ENCODE assay signal across 8 mouse cellular contexts in the genomic region with DNA sequence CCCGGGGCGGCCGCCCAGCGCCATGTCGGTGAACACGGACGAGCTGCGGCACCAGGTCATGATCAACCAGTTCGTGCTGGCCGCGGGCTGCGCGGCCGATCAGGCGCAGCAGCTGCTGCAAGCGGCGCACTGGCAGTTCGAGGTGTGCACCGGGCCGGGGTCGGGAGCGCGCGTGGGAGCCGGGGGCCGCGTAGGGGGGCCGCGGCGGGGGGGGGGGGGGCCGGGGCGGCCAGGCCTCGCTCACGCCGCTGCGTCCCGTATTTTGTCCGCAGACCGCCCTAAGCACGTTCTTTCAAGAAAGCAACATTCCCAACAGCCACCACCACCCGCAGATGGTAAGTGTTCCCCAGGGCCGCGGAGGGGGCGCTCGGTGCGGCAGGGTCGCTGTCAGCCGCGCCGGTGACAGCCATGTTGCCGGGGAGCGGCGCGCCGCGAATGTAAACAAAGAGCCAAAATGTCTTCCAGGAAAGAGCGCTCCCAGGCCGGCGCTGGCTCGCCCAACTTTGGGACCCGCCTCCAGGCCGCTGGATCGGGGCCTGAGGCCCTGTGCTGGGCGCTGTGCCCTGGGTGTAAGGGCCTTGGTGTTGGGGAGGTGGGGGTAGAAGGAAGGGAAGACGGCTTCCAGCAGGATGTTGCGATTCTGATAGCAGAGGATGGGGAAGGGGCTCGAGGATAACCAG. TPM values are rescaled to one million over a fixed set of nuclear protein-coding genes. Genes with fewer than 3 reads are reported as not detected.
A peak's percentile ranks its signal among the peaks of the same experiment; 100 is the strongest.
DNase-seq lines count a peak whose midpoint lies in the region; ATAC-seq and TF ChIP-seq lines count a peak whose summit lies in the region.

No protein-coding gene starts in this region.

- peak overlapping the region; percentile 93 for H3K9ac ChIP-seq in heart, embryonic 14.5 days (ENCODE audit: low read length)
- H3K9ac ChIP-seq in lung, embryonic 16.5 days (ENCODE audit: low read length) = peak overlapping the region; percentile 84

- DNase-seq in CD8-positive naive resting alpha-beta T cell, adult 2 months (ENCODE audit: low read depth in 2 of 2, low spot score in 2 of 2) = peak; percentile 52
- DNase-seq in kidney, postnatal 14 days = peak; percentile 80
- peak; percentile 77 for DNase-seq in retina, postnatal 1 day
- peak; percentile 81 for DNase-seq in thymus, postnatal 4 days

- no peak for TF ChIP-seq POLR2A in bone marrow, adult 2 months (IDR thresholded peaks at IDR 0.05; ENCODE audit: borderline replicate concordance, control insufficient read depth, low read depth, low read length)

- peaks cover 29% of the 10 kb centered on the region for H3K36me3 ChIP-seq in heart, embryonic 14.5 days (ENCODE audit: control insufficient read depth, insufficient read depth, low read length)
- H3K36me3 ChIP-seq in lung, embryonic 16.5 days (ENCODE audit: control insufficient read depth, insufficient read depth, low read length) = peaks cover 6% of the 10 kb centered on the region

- under 1% methylated on average over 65 of the region's 67 CpGs for WGBS in bone marrow, adult 2 months
- WGBS in heart, embryonic 14.5 days = under 1% methylated on average over 30 of the region's 67 CpGs
- WGBS in lung, embryonic 16.5 days = under 1% methylated on average over 40 of the region's 67 CpGs

- peak; percentile 36 for ATAC-seq in erythroblast, adult 5-6 weeks (replicated peaks; ENCODE audit: low FRiP score, poor library complexity, severe bottlenecking)
- ATAC-seq in heart, embryonic 14.5 days (ENCODE audit: insufficient number of reproducible peaks, insufficient read depth, low FRiP score, low read depth) = peak; percentile 22
- peak; percentile 27 for ATAC-seq in lung, embryonic 16.5 days (ENCODE audit: low read depth)

- TF ChIP-seq CTCF in bone marrow, adult 2 months (IDR thresholded peaks at IDR 0.05; ENCODE audit: control insufficient read depth, insufficient read depth, low read length) = no peak

- peak overlapping the region; percentile 76 for H3K4me2 ChIP-seq in heart, embryonic 14.5 days (ENCODE audit: low read length)
- H3K4me2 ChIP-seq in lung, embryonic 16.5 days (ENCODE audit: low read depth, low read length) = peak overlapping the region; percentile 68

- H3K27me3 ChIP-seq in heart, embryonic 14.5 days (ENCODE audit: control insufficient read depth, insufficient read depth, low read length) = no peaks in the 10 kb centered on the region
- H3K27me3 ChIP-seq in lung, embryonic 16.5 days (ENCODE audit: control insufficient read depth, insufficient read depth, low read depth, low read length) = no peaks in the 10 kb centered on the region

- no peaks in the 10 kb centered on the region for H3K9me3 ChIP-seq in heart, embryonic 14.5 days (ENCODE audit: control insufficient read depth, low read length)
- H3K9me3 ChIP-seq in lung, embryonic 16.5 days (ENCODE audit: control insufficient read depth, low read length) = no peaks in the 10 kb centered on the region

- H3K4me1 ChIP-seq in bone marrow, adult 2 months (ENCODE audit: control insufficient read depth, insufficient read depth, low read length) = peaks cover 6% of the 10 kb centered on the region
- peaks cover 24 to 40% of the 10 kb centered on the region in 2 experiments for H3K4me1 ChIP-seq in heart, embryonic 14.5 days (ENCODE audit: control insufficient read depth in 2 of 2, insufficient read depth in 2 of 2, low read length in 2 of 2)
- H3K4me1 ChIP-seq in lung, embryonic 16.5 days (replicated peaks; ENCODE audit: control insufficient read depth, insufficient read depth, low read length) = peaks cover 34% of the 10 kb centered on the region

- peak overlapping the region; percentile 95 for H3K27ac ChIP-seq in bone marrow, adult 2 months (ENCODE audit: control insufficient read depth, insufficient read depth, low read depth, low read length, poor library complexity)
- peak overlapping the region; percentile 74 to 92 for H3K27ac ChIP-seq in heart, embryonic 14.5 days (replicated peaks in 1 of 2; ENCODE audit: control insufficient read depth in 1 of 2, insufficient read depth in 1 of 2, low read depth in 2 of 2, low read length in 2 of 2)
- peak overlapping the region; percentile 93 for H3K27ac ChIP-seq in lung, embryonic 16.5 days (ENCODE audit: low read length)

- peak overlapping the region; percentile 98 for H3K4me3 ChIP-seq in bone marrow, adult 2 months (replicated peaks; ENCODE audit: control insufficient read depth, low read depth, low read length)
- peak overlapping the region; percentile 90 to 96 for H3K4me3 ChIP-seq in heart, embryonic 14.5 days (ENCODE audit: control insufficient read depth in 1 of 2, insufficient read depth in 1 of 2, low read depth in 1 of 2, low read length in 2 of 2)
- peak overlapping the region; percentile 72 for H3K4me3 ChIP-seq in lung, embryonic 16.5 days (ENCODE audit: low read length)

RNA-seq across cellular contexts. Expression of a gene that starts 0.5 kb away (rescaled TPM):
- 157 and 172 TPM in 2 replicates for polyA plus RNA-seq in bone marrow, adult 2 months (2011; ENCODE audit: insufficient read depth, insufficient read length, low replicate concordance, missing spikeins)
- 46.6 and 59.0 TPM in 2 replicates for total RNA-seq in erythroblast, adult 5-6 weeks (2015; ENCODE audit: low replicate concordance)
- total RNA-seq in erythroblast, adult 5-6 weeks (2017; ENCODE audit: low replicate concordance) = 27.0 and 41.7 TPM in 2 replicates
- polyA plus RNA-seq in heart, embryonic 14.5 days (2014; fragmentation: Nextera tagmentation; extraction: Ambion mirVana) = 53.4 and 62.9 TPM in 2 replicates
- 41.3 and 43.2 TPM in 2 replicates for polyA plus RNA-seq in lung, embryonic 16.5 days (2015; fragmentation: Nextera tagmentation; extraction: Ambion mirVana)

RNA-seq across cellular contexts. Expression of a gene that starts 21.6 kb away (rescaled TPM):
- 14.2 and 14.5 TPM in 2 replicates for polyA plus RNA-seq in bone marrow, adult 2 months (2011; ENCODE audit: insufficient read depth, insufficient read length, low replicate concordance, missing spikeins)
- 0.63 and 1.7 TPM in 2 replicates for total RNA-seq in erythroblast, adult 5-6 weeks (2015; ENCODE audit: low replicate concordance)
- total RNA-seq in erythroblast, adult 5-6 weeks (2017; ENCODE audit: low replicate concordance) = 2.0 and 2.1 TPM in 2 replicates
- polyA plus RNA-seq in heart, embryonic 14.5 days (2014; fragmentation: Nextera tagmentation; extraction: Ambion mirVana) = 8.3 and 8.4 TPM in 2 replicates
- 3.5 and 4.0 TPM in 2 replicates for polyA plus RNA-seq in lung, embryonic 16.5 days (2015; fragmentation: Nextera tagmentation; extraction: Ambion mirVana)

RNA-seq across cellular contexts. Expression of a gene that starts 31.6 kb away (rescaled TPM):
- not detected in 2 replicates for polyA plus RNA-seq in bone marrow, adult 2 months (2011; ENCODE audit: insufficient read depth, insufficient read length, low replicate concordance, missing spikeins)
- not detected in 2 replicates for total RNA-seq in erythroblast, adult 5-6 weeks (2015; ENCODE audit: low replicate concordance)
- 0.17 TPM in 1 of 2 replicates, not detected in the other for total RNA-seq in erythroblast, adult 5-6 weeks (2017; ENCODE audit: low replicate concordance)
- polyA plus RNA-seq in heart, embryonic 14.5 days (2014; fragmentation: Nextera tagmentation; extraction: Ambion mirVana) = not detected in 2 replicates
- 0.26 TPM in 1 of 2 replicates, not detected in the other for polyA plus RNA-seq in lung, embryonic 16.5 days (2015; fragmentation: Nextera tagmentation; extraction: Ambion mirVana)

RNA-seq across cellular contexts. Expression of a gene that starts 59.6 kb away (rescaled TPM):
- polyA plus RNA-seq in bone marrow, adult 2 months (2011; ENCODE audit: insufficient read depth, insufficient read length, low replicate concordance, missing spikeins) = 20.1 and 41.9 TPM in 2 replicates
- 9.8 and 11.1 TPM in 2 replicates for total RNA-seq in erythroblast, adult 5-6 weeks (2015; ENCODE audit: low replicate concordance)
- total RNA-seq in erythroblast, adult 5-6 weeks (2017; ENCODE audit: low replicate concordance) = 9.2 and 14.1 TPM in 2 replicates
- polyA plus RNA-seq in heart, embryonic 14.5 days (2014; fragmentation: Nextera tagmentation; extraction: Ambion mirVana) = 89.8 and 93.4 TPM in 2 replicates
- 167 and 177 TPM in 2 replicates for polyA plus RNA-seq in lung, embryonic 16.5 days (2015; fragmentation: Nextera tagmentation; extraction: Ambion mirVana)

Comparison
In these comparisons a context has a peak if more than half of its experiments do, and no peak if none do; other contexts are left out.
1. Peak in every context shown above with its lines: DNase-seq, ATAC-seq, H3K4me3 ChIP-seq and H3K27ac ChIP-seq.